Mouse (Mus musculus): Measurements from ENCODE around the gene Gm44965. TPM values are rescaled to one million over a fixed set of nuclear protein-coding genes. Genes with fewer than 3 reads are reported as not detected.

The Gm44965 gene
- polyA plus RNA-seq, 1 experiment from 2014 or later: not detected

- no peak overlapping the region for H3K9ac ChIP-seq (replicated peaks; ENCODE audit: low read depth, low read length)
- no peak overlapping the region for H3K27ac ChIP-seq (ENCODE audit: low read depth, low read length)
- ATAC-seq (ENCODE audit: low read depth): no peak
- H3K4me2 ChIP-seq (ENCODE audit: low read depth, low read length): no peak overlapping the region
- H3K9me3 ChIP-seq (ENCODE audit: control insufficient read depth, low read length): no peaks in the 10 kb centered on the region
- H3K4me1 ChIP-seq (ENCODE audit: control insufficient read depth, insufficient read depth, low read length): no peaks in the 10 kb centered on the region
- no peak overlapping the region for H3K4me3 ChIP-seq (ENCODE audit: low read depth, low read length)
- WGBS: 84% methylated on average over 4 of the region's 4 CpGs
- H3K27me3 ChIP-seq (ENCODE audit: control insufficient read depth, insufficient read depth, low read length): no peaks in the 10 kb centered on the region
- H3K36me3 ChIP-seq (ENCODE audit: control insufficient read depth, insufficient read depth, low read length): no peaks in the 10 kb centered on the region
These were observed 71.0 kb downstream of the Gm44965 start for GRCm38 (mm10) chr6:48664750-48665149.

DNA sequence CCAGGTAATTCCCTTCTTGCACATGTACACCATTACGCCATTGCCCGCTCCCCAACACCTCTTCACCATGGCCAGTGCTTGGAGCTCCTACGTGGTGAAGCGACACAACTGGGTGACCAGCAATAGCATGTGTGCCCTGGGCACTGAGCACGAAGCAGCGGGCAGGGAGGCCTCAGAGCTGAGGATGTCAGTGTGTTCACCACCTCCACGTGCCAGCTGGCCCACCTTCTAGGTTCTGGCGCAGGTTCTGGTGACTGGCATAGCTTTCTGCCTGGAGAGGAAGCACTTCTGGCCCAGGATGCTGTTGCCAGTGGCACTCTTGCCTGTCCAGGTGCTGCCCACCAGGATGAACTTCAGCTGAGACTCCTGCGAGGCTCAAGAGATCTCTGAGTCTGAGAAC lies 71.7 kb downstream of the Gm44965 start:
- no peak overlapping the region for H3K4me2 ChIP-seq (ENCODE audit: low read depth, low read length)
- no peaks in the 10 kb centered on the region for H3K9me3 ChIP-seq (ENCODE audit: control insufficient read depth, low read length)
- no peaks in the 10 kb centered on the region for H3K4me1 ChIP-seq (ENCODE audit: control insufficient read depth, insufficient read depth, low read length)
- ATAC-seq (ENCODE audit: low read depth): no peak
- H3K27ac ChIP-seq (ENCODE audit: low read depth, low read length): no peak overlapping the region
- 93% methylated on average over 9 of the region's 9 CpGs for WGBS
- no peak overlapping the region for H3K4me3 ChIP-seq (ENCODE audit: low read depth, low read length)
- H3K27me3 ChIP-seq (ENCODE audit: control insufficient read depth, insufficient read depth, low read length): no peaks in the 10 kb centered on the region
- no peaks in the 10 kb centered on the region for H3K36me3 ChIP-seq (ENCODE audit: control insufficient read depth, insufficient read depth, low read length)
- no peak overlapping the region for H3K9ac ChIP-seq (replicated peaks; ENCODE audit: low read depth, low read length)

- Histone ChIP-seq H3K4me1 (ENCODE audit: control insufficient read depth, insufficient read depth, low read length) (no peaks in the 10 kb centered on the region), H3K27ac (ENCODE audit: low read depth, low read length) (no peak overlapping the region), H3K9me3 (ENCODE audit: control insufficient read depth, low read length) (no peaks in the 10 kb centered on the region), H3K36me3 (ENCODE audit: control insufficient read depth, insufficient read depth, low read length) (no peaks in the 10 kb centered on the region), H3K4me2 (ENCODE audit: low read depth, low read length) (no peak overlapping the region), H3K4me3 (ENCODE audit: low read depth, low read length) (no peak overlapping the region), H3K9ac (replicated peaks; ENCODE audit: low read depth, low read length) (no peak overlapping the region), H3K27me3 (ENCODE audit: control insufficient read depth, insufficient read depth, low read length) (no peaks in the 10 kb centered on the region)
- no peak for ATAC-seq (ENCODE audit: low read depth)
- 63% methylated on average over 7 of the region's 7 CpGs for WGBS
These were observed 72.4 kb downstream of the Gm44965 start for GRCm38 (mm10) chr6:48666159-48666586.

- no peak overlapping the region for H3K27ac ChIP-seq (ENCODE audit: low read depth, low read length)
- no peak overlapping the region for H3K9ac ChIP-seq (replicated peaks; ENCODE audit: low read depth, low read length)
- no peak overlapping the region for H3K4me3 ChIP-seq (ENCODE audit: low read depth, low read length)
- no peaks in the 10 kb centered on the region for H3K4me1 ChIP-seq (ENCODE audit: control insufficient read depth, insufficient read depth, low read length)
- H3K9me3 ChIP-seq (ENCODE audit: control insufficient read depth, low read length): no peaks in the 10 kb centered on the region
- no peak for ATAC-seq (ENCODE audit: low read depth)
- no peaks in the 10 kb centered on the region for H3K36me3 ChIP-seq (ENCODE audit: control insufficient read depth, insufficient read depth, low read length)
- no peaks in the 10 kb centered on the region for H3K27me3 ChIP-seq (ENCODE audit: control insufficient read depth, insufficient read depth, low read length)
- H3K4me2 ChIP-seq (ENCODE audit: low read depth, low read length): no peak overlapping the region
These were observed 74.3 kb downstream of the Gm44965 start for GRCm38 (mm10) chr6:48668022-48668421.

Other genes with a start within 250 kb of the Gm44965 start
- gene Krba1, start 198.4 kb upstream of the Gm44965 start, polyA plus RNA-seq (2014; fragmentation: Nextera tagmentation; extraction: Ambion mirVana): 26.7 and 28.1 TPM in 2 replicates
- gene Zfp467, start 148.1 kb upstream of the Gm44965 start, polyA plus RNA-seq (2014; fragmentation: Nextera tagmentation; extraction: Ambion mirVana): 29.7 and 37.8 TPM in 2 replicates
- gene Sspo, start 145.7 kb upstream of the Gm44965 start, polyA plus RNA-seq (2014; fragmentation: Nextera tagmentation; extraction: Ambion mirVana): 0.16 and 0.35 TPM in 2 replicates
- 248 and 275 TPM in 2 replicates for gene Atp6v0e2, start 56.3 kb upstream of the Gm44965 start, polyA plus RNA-seq (2014; fragmentation: Nextera tagmentation; extraction: Ambion mirVana)
- gene Lrrc61, start 39.1 kb upstream of the Gm44965 start, polyA plus RNA-seq (2014; fragmentation: Nextera tagmentation; extraction: Ambion mirVana): 15.1 and 22.8 TPM in 2 replicates
- 0.68 and 11.8 TPM in 2 replicates for gene Rarres2, start 21.2 kb upstream of the Gm44965 start, polyA plus RNA-seq (2014; fragmentation: Nextera tagmentation; extraction: Ambion mirVana)
- gene Gm45021, start 4.3 kb upstream of the Gm44965 start, polyA plus RNA-seq (2014; fragmentation: Nextera tagmentation; extraction: Ambion mirVana): 0.90 TPM in 1 of 2 replicates, not detected in the other
- 38.9 and 40.8 TPM in 2 replicates for gene Repin1, start 58 bp upstream of the Gm44965 start, polyA plus RNA-seq (2014; fragmentation: Nextera tagmentation; extraction: Ambion mirVana)
- gene Zfp775, start 8.1 kb downstream of the Gm44965 start, polyA plus RNA-seq (2014; fragmentation: Nextera tagmentation; extraction: Ambion mirVana): 12.3 and 17.6 TPM in 2 replicates
- 20.5 and 26.9 TPM in 2 replicates for gene AI854703, start 32.8 kb downstream of the Gm44965 start, polyA plus RNA-seq (2014; fragmentation: Nextera tagmentation; extraction: Ambion mirVana)
- gene Gimap8, start 53.3 kb downstream of the Gm44965 start, polyA plus RNA-seq (2014; fragmentation: Nextera tagmentation; extraction: Ambion mirVana): 0.20 and 0.35 TPM in 2 replicates
- 0.70 and 1.5 TPM in 2 replicates for gene Gimap9, start 82.2 kb downstream of the Gm44965 start, polyA plus RNA-seq (2014; fragmentation: Nextera tagmentation; extraction: Ambion mirVana)
- gene Gimap4, start 90.6 kb downstream of the Gm44965 start, polyA plus RNA-seq (2014; fragmentation: Nextera tagmentation; extraction: Ambion mirVana): 0.33 and 1.4 TPM in 2 replicates
- 5.8 and 8.9 TPM in 2 replicates for gene Gimap6, start 114.3 kb downstream of the Gm44965 start, polyA plus RNA-seq (2014; fragmentation: Nextera tagmentation; extraction: Ambion mirVana)
- not detected in 2 replicates for gene Gm28053, start 124.7 kb downstream of the Gm44965 start, polyA plus RNA-seq (2014; fragmentation: Nextera tagmentation; extraction: Ambion mirVana)
- not detected in 2 replicates for gene Gimap7, start 124.7 kb downstream of the Gm44965 start, polyA plus RNA-seq (2014; fragmentation: Nextera tagmentation; extraction: Ambion mirVana)
- 2.8 and 4.9 TPM in 2 replicates for gene Gimap1, start 145.1 kb downstream of the Gm44965 start, polyA plus RNA-seq (2014; fragmentation: Nextera tagmentation; extraction: Ambion mirVana)
- 0.84 and 1.5 TPM in 2 replicates for gene Gimap5, start 152.3 kb downstream of the Gm44965 start, polyA plus RNA-seq (2014; fragmentation: Nextera tagmentation; extraction: Ambion mirVana)
- gene Gimap3, start 176.9 kb downstream of the Gm44965 start, polyA plus RNA-seq (2014; fragmentation: Nextera tagmentation; extraction: Ambion mirVana): not detected in 2 replicates
- gene Tmem176a, start 247.0 kb downstream of the Gm44965 start, polyA plus RNA-seq (2014; fragmentation: Nextera tagmentation; extraction: Ambion mirVana): 16.7 and 26.9 TPM in 2 replicates
- 88.1 and 135 TPM in 2 replicates for gene Tmem176b, start 247.6 kb downstream of the Gm44965 start, polyA plus RNA-seq (2014; fragmentation: Nextera tagmentation; extraction: Ambion mirVana)

Data from neural tube, embryonic 14.5 days (tissue).